Mouse (Mus musculus): ENCODE results near the gene Poc5.

Poc5 gene

GRCm38 (mm10) chr13:96388042-96388888 is at the start of gene Poc5:
TSS of gene Poc5 (plus strand) at chr13:96388294.
- DNase-seq (ENCODE audit: low read depth): peak; percentile 100

- DNase-seq (ENCODE audit: low read depth): no peak
Observed at GRCm38 (mm10) chr13:96341461-96341860, 46.6 kb upstream of the Poc5 start.

GRCm38 (mm10) chr13:96344778-96345177 is 43.3 kb upstream of the Poc5 start:
- no peak for DNase-seq (ENCODE audit: low read depth)

DNA sequence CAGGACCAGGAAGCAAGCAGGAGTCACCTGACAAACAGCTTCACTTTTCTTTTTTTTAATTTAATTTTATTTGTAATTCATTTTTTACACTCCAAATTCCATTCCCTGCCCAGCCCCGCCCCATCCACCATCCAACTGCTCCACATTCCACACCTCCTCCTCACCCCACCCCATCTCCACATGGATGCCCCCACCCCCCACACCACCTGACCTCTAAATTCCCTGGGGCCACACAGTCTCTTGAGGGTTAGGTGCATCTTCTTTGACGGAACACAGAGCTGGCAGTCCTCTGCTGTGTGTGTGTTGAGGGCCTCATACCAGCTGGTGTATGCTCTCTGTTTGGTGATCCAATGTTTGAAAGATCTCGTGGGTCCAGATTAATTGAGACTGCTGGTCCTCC is 41.5 kb upstream of the Poc5 start:
- no peak for DNase-seq (ENCODE audit: low read depth)

DNA sequence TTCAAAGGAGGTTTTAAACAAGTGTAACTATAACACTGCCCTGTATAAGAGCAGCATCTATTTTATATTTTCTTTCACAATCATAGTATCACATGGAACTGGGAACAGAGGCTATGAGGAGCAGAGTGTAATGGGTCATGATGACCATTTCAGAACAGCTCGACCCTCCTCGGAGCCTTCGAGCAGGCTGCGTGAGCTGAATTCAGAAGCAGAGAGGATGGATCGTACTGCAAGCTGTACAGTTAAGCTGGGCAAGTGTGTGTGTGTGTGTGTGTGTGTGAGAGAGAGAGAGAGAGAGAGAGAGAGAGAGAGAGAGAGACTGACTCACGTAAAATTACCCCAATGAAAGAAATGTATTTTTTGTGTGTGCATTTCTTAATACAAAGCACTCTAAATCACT is 37.9 kb upstream of the Poc5 start:
- no peak for DNase-seq (ENCODE audit: low read depth)

GRCm38 (mm10) chr13:96351264-96351663 is 36.8 kb upstream of the Poc5 start:
- DNase-seq (ENCODE audit: low read depth): no peak

DNA sequence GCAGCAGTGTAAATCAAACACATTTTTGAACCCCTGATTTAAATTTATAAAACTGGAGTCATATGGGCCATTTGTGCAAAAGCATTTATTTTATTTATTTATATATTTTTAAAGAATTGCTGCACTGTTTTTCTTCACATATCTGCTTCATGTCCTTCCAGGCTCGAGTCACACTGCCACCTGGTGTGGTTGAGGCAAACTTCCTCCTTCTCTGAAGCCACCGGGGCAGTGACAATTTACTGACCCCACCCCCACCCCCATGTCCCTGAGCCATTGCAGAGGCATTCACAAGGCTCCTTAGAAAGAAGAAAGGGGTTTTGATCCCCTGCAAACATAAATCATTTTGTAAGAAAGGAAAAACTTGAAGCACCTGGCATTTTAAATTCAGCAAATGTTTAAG is 12.6 kb upstream of the Poc5 start:
- peak; percentile 31 for DNase-seq (ENCODE audit: low read depth)

- no peak for DNase-seq (ENCODE audit: low read depth)
Observed at GRCm38 (mm10) chr13:96376871-96377270, 11.2 kb upstream of the Poc5 start.

- peak; percentile 9 for DNase-seq (ENCODE audit: low read depth)
Observed at GRCm38 (mm10) chr13:96377883-96378282, 10.2 kb upstream of the Poc5 start.

DNA sequence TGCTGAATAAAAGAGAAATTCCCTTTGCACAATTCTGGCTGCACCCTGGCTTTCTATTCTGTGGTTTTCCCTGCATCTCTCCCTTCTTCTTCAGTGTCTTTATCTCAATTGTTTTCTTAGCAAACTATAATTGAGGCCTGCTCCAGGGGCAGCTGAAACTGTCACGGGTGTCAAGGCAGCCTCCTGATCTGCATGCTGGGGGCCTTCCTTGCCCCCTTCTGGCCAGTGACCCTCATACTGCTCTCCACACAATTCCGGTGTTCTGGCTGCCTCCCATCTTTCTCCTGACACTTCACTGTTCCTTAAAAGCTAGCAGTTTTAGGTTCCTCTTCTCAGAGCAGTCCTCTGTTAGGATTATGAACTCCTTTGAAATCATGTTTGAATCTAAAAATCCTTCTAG is 1.2 kb downstream of the Poc5 start:
- DNase-seq (ENCODE audit: low read depth): no peak

- DNase-seq (ENCODE audit: low read depth): no peak
Observed at GRCm38 (mm10) chr13:96401251-96401650, 13.2 kb downstream of the Poc5 start.

GRCm38 (mm10) chr13:96405518-96405917 is 17.4 kb downstream of the Poc5 start:
- no peak for DNase-seq (ENCODE audit: low read depth)

- DNase-seq (ENCODE audit: low read depth): peak; percentile 32
Observed at GRCm38 (mm10) chr13:96407040-96407439, 18.9 kb downstream of the Poc5 start.

GRCm38 (mm10) chr13:96408786-96409185 is 20.7 kb downstream of the Poc5 start:
- DNase-seq (ENCODE audit: low read depth): no peak

- DNase-seq (ENCODE audit: low read depth): no peak
Observed at GRCm38 (mm10) chr13:96414384-96414783, 26.3 kb downstream of the Poc5 start.

DNA sequence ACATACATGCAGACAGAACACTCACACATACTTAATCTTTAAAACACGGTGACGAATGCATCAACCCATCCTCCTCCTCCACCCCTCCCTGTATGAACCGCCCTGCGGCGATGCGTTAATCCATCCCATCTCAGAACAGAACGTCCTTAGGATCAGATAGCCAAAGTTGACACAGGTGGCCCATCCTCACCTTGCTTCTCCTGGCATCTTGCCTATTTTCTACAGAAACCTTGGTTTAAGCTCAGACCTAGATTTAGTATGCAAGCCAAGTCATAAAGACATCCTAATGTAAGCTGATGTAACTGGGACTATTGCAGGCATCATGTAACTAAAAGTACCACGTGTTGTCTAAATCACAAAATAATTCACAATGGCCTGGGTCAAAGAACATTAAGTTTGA is 28.3 kb downstream of the Poc5 start:
- DNase-seq (ENCODE audit: low read depth): no peak

- DNase-seq (ENCODE audit: low read depth): no peak
Observed at GRCm38 (mm10) chr13:96417261-96417813, 29.2 kb downstream of the Poc5 start.

DNA sequence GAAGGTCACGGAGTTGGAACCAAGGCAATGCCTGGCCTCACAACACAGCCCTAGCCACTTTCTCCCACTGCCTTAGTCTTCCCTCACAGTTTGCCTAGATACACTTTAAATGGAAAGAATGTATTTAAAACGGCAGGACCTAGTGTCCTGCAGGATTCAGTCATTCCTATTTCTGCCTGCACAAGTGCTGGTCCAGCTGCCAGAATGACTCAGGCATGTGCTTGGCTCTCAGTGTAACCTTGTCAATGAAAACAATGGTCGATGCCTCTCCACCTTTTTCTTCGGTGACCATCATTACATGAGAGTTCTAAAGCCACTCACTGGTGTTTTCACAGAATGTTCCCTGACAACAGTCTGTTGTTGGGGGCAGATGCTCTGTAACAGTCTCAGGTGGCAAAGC is 30.4 kb downstream of the Poc5 start:
- no peak for DNase-seq (ENCODE audit: low read depth)

DNA sequence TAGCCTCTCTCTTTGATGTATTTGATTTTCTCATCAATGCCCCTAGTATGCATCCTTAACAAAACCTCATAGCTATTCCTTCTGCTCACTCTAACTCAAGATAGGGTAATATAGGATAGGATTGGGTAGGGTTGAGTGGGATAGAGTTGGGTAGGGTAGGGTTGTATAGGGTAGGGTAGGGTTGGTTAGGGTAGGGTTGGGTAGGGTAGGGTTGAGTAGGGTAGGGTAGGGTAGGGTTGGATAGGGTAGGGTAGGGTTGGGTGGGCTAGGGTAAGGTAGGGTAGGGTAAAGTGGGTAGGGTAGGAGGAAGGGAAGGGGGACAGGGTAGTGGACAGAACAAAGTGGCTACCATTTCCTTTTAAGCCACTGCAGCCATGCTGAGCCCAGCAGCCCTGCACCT is 33.1 kb downstream of the Poc5 start:
- no peak for DNase-seq (ENCODE audit: low read depth)

DNA sequence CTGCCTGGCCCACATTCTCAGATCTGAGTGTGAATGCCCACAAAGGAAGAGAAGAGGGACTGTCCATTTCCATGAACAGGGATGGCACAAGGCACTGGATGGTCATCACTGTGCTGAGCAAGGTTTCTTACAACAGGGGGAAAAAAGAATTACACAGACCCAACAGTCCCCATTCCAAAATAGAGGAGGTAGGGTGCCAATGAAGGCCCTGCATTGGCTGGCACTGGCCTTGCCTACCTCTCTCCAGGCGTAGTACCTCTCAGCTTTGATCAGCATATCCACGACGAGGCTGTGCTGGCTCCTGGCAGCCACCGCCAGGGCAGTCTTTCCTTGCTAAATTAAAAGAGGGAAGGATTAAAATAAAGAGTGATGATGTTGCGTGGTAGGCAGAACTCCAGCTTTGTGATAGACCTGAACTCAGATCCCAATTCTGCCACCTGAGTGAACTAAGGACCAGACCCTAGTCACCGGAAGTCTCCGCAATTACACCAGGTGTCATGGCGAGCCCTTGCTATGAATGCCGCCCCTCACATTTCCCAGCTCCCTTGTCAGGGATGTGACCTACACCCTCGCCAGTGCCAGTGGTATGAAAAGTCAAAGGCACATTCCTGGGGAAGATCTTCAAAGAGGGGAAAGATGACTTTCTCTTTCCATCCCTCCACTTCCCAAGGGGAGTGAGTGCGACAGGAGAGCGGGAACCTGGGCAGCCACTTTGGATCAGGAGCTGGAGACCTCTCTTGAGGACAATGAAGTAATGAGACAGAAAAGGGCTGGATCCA is 36.6 kb downstream of the Poc5 start:
- DNase-seq (ENCODE audit: low read depth): no peak

GRCm38 (mm10) chr13:96426044-96426443 is 38.0 kb downstream of the Poc5 start:
- no peak for DNase-seq (ENCODE audit: low read depth)

DNA sequence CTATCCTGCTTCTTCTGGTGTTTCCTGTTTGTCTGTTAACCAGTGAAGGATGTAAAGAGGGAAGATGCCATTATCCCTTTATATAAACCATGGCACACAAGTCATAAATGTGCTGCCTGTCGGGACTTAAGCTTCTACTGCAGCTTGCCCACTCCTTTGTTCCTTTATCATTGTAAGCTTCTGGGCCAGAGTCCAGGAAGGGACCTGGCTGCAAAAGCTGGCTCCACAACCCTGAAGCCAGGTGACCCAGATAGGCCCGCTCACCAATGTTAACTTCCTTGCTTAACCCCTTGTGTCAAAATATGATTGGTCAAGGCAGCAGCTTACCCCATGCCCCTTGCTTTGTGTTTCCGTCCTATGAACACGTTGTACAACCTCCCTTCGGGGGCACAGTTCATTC is 40.4 kb downstream of the Poc5 start:
- no peak for DNase-seq (ENCODE audit: low read depth)

GRCm38 (mm10) chr13:96431595-96432156 is 43.6 kb downstream of the Poc5 start:
- peak; percentile 92 for DNase-seq (ENCODE audit: low read depth)
